Mouse (Mus musculus): Measurements from ENCODE around the gene Morc4.
A peak's percentile ranks its signal among the peaks of the same experiment; 100 is the strongest.

The Morc4 gene

GRCm38 (mm10) chrX:139870938-139871791, at the start of gene Morc4:
Gene Morc4 (minus strand): TSS chrX:139871677.
- DNase-seq (ENCODE audit: low read depth, low spot score) = peak; percentile 79

- no peak for DNase-seq (ENCODE audit: low read depth, low spot score)
These were observed 49.1 kb upstream of the Morc4 start for GRCm38 (mm10) chrX:139920572-139920971.

- DNase-seq (ENCODE audit: low read depth, low spot score) = no peak
These were observed 19.9 kb upstream of the Morc4 start for GRCm38 (mm10) chrX:139891387-139891786.

- no peak for DNase-seq (ENCODE audit: low read depth, low spot score)
These were observed 11.7 kb upstream of the Morc4 start for GRCm38 (mm10) chrX:139883221-139883620.

GRCm38 (mm10) chrX:139877936-139878335, 6.5 kb upstream of the Morc4 start:
- no peak for DNase-seq (ENCODE audit: low read depth, low spot score)

GRCm38 (mm10) chrX:139877105-139877504, 5.6 kb upstream of the Morc4 start:
- DNase-seq (ENCODE audit: low read depth, low spot score) = no peak

GRCm38 (mm10) chrX:139870300-139870711, 1.2 kb downstream of the Morc4 start:
- peak; percentile 10 for DNase-seq (ENCODE audit: low read depth, low spot score)

GRCm38 (mm10) chrX:139859402-139859801, 12.1 kb downstream of the Morc4 start:
- no peak for DNase-seq (ENCODE audit: low read depth, low spot score)

- DNase-seq (ENCODE audit: low read depth, low spot score) = no peak
These were observed 16.7 kb downstream of the Morc4 start for GRCm38 (mm10) chrX:139854795-139855194.

- DNase-seq (ENCODE audit: low read depth, low spot score) = no peak
These were observed 30.4 kb downstream of the Morc4 start for GRCm38 (mm10) chrX:139841091-139841490.

GRCm38 (mm10) chrX:139839057-139839456, 32.4 kb downstream of the Morc4 start:
- DNase-seq (ENCODE audit: low read depth, low spot score) = peak; percentile 1

- peak; percentile 57 for DNase-seq (ENCODE audit: low read depth, low spot score)
These were observed 39.0 kb downstream of the Morc4 start for GRCm38 (mm10) chrX:139832464-139832863.

- DNase-seq (ENCODE audit: low read depth, low spot score) = no peak
These were observed 42.9 kb downstream of the Morc4 start for GRCm38 (mm10) chrX:139828363-139829092.

GRCm38 (mm10) chrX:139826926-139827325, 44.6 kb downstream of the Morc4 start:
- DNase-seq (ENCODE audit: low read depth, low spot score) = no peak

- DNase-seq (ENCODE audit: low read depth, low spot score) = no peak
These were observed 46.1 kb downstream of the Morc4 start for GRCm38 (mm10) chrX:139825402-139825801.

- DNase-seq (ENCODE audit: low read depth, low spot score) = no peak
These were observed 56.3 kb downstream of the Morc4 start for GRCm38 (mm10) chrX:139815201-139815600.

GRCm38 (mm10) chrX:139814018-139814635, 57.4 kb downstream of the Morc4 start:
- DNase-seq (ENCODE audit: low read depth, low spot score) = no peak

GRCm38 (mm10) chrX:139813299-139814002, 58.0 kb downstream of the Morc4 start:
- no peak for DNase-seq (ENCODE audit: low read depth, low spot score)

- peak; percentile 55 for DNase-seq (ENCODE audit: low read depth, low spot score)
These were observed 58.7 kb downstream of the Morc4 start for GRCm38 (mm10) chrX:139812636-139813298.

GRCm38 (mm10) chrX:139808501-139808900, 63.0 kb downstream of the Morc4 start:
- no peak for DNase-seq (ENCODE audit: low read depth, low spot score)

GRCm38 (mm10) chrX:139808085-139808484, 63.4 kb downstream of the Morc4 start:
- DNase-seq (ENCODE audit: low read depth, low spot score) = peak; percentile 70
